Mouse (Mus musculus): ENCODE results near the gene Rac2. TPM values are rescaled to one million over a fixed set of nuclear protein-coding genes. Genes with fewer than 3 reads are reported as not detected.

Gene Rac2
- polyA plus RNA-seq, 1 experiment: 1,833 TPM

DNA sequence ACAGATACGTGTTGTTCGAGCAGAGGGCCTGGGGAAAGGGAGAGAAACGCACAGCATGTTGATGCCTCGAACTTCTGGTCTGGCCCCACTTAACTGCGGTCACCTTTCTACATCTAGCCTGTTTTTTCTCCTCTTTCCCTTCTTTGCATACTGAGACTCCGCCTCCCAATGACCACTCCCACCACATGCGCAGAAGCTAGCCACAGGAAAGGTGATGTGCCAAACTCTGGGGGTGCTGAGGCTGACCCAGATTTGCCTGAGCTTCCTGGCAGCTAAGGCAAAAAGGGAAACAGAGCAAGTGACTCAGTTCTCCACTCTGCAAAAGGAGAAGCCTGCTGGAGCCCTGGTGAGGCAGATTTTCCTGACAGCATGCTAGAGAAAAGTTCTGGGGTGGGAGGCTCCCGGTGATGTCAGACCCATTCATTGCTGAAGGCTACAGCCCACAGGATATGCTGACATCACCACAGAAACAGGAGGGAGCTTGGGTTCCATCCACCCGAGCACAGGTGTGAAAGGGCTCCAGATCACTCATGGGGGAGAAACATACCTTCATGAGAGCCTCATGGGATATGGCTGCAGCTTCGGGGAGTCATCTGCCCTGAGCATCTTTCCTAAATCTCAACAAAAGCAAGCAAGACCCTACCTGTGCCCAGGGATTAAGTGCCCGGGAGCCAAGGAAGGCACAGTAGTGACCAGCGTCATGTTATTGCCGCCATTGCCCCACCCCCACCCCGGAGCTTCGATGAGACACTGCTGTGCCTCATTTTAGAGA, 19.3 kb upstream of the Rac2 start:
- 30% methylated on average over 15 of the region's 15 CpGs for WGBS
- no peaks in the 10 kb centered on the region for H3K27me3 ChIP-seq (ENCODE audit: control insufficient read depth, insufficient read depth, low read length)
- H3K4me1 ChIP-seq (replicated peaks; ENCODE audit: control insufficient read depth, insufficient read depth, low read length): peaks cover 54% of the 10 kb centered on the region
- DNase-seq: no peak
- TF ChIP-seq CTCF (IDR thresholded peaks at IDR 0.05; ENCODE audit: borderline replicate concordance, control insufficient read depth, extremely low read depth, insufficient read depth, low read length, poor library complexity) (no peak), POLR2A (IDR thresholded peaks at IDR 0.05; ENCODE audit: control insufficient read depth, extremely low read depth, insufficient read depth, low read length, poor library complexity) (no peak)
- no peak overlapping the region for H3K4me3 ChIP-seq (ENCODE audit: control insufficient read depth, insufficient read depth, low read length)
- no peaks in the 10 kb centered on the region for H3K36me3 ChIP-seq (ENCODE audit: control insufficient read depth, insufficient read depth, low read length)
- peak overlapping the region; percentile 19; the same call in 1 of the 2 replicates for H3K27ac ChIP-seq (ENCODE audit: control insufficient read depth, insufficient read depth, low read length)

DNA sequence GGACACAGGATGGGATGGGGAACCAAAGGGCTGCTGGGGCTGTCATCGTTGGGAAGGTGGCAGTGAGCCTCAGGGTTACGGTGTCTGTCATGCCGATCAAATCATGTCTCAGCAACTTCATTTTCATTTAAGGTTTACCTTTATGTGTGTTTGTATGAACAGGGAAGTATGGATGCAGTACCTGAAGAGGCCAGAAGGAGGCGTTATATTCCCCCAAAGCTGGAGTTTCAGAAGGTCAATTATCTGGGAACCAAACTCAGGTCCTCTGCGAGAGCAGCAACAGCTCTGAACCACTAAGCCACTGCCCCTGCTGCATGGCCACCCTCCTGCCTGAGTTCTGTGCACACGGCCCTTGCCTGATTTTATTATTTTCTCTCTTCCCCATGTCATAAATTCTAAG, 18.2 kb upstream of the Rac2 start:
- WGBS: 90% methylated on average over 6 of the region's 6 CpGs
- H3K4me3 ChIP-seq (ENCODE audit: control insufficient read depth, insufficient read depth, low read length): no peak overlapping the region
- TF ChIP-seq POLR2A (IDR thresholded peaks at IDR 0.05; ENCODE audit: control insufficient read depth, extremely low read depth, insufficient read depth, low read length, poor library complexity) (no peak), CTCF (IDR thresholded peaks at IDR 0.05; ENCODE audit: borderline replicate concordance, control insufficient read depth, extremely low read depth, insufficient read depth, low read length, poor library complexity) (no peak)

DNA sequence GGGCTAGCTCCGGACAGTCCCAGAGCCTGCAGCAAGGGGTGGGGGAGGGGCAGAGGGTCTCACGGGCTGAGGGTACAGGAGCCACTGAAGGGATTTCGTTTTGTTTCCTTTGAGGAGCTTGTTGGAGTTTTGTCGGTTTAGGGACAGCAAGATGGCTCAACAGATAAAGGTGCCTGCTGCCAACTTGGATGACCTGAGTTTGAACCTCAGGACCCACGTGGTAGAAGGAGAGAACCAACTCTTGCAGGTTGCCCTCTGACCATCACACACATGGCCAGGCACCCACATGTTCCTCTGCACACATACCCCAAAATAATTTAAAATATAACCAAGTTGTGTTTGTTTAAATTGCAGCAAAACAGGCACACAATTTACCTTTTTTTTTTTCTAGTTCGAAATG, 17.4 kb upstream of the Rac2 start:
- no peak for TF ChIP-seq CTCF (IDR thresholded peaks at IDR 0.05; ENCODE audit: borderline replicate concordance, control insufficient read depth, extremely low read depth, insufficient read depth, low read length, poor library complexity)
- TF ChIP-seq POLR2A (IDR thresholded peaks at IDR 0.05; ENCODE audit: control insufficient read depth, extremely low read depth, insufficient read depth, low read length, poor library complexity): no peak
- no peaks in the 10 kb centered on the region for H3K27me3 ChIP-seq (ENCODE audit: control insufficient read depth, insufficient read depth, low read length)
- H3K27ac ChIP-seq (ENCODE audit: control insufficient read depth, insufficient read depth, low read length): no peak overlapping the region
- peaks cover 42% of the 10 kb centered on the region for H3K4me1 ChIP-seq (replicated peaks; ENCODE audit: control insufficient read depth, insufficient read depth, low read length)
- DNase-seq: no peak
- WGBS: 69% methylated on average over 6 of the region's 6 CpGs
- H3K4me3 ChIP-seq (ENCODE audit: control insufficient read depth, insufficient read depth, low read length): no peak overlapping the region
- H3K36me3 ChIP-seq (ENCODE audit: control insufficient read depth, insufficient read depth, low read length): no peaks in the 10 kb centered on the region

More for the DNA sequence above, 18.2 kb upstream of the Rac2 start:
- no peak for DNase-seq
- Histone ChIP-seq H3K27me3 (ENCODE audit: control insufficient read depth, insufficient read depth, low read length) (no peaks in the 10 kb centered on the region), H3K36me3 (ENCODE audit: control insufficient read depth, insufficient read depth, low read length) (no peaks in the 10 kb centered on the region), H3K27ac (ENCODE audit: control insufficient read depth, insufficient read depth, low read length) (no peak overlapping the region), H3K4me1 (replicated peaks; ENCODE audit: control insufficient read depth, insufficient read depth, low read length) (peaks cover 46% of the 10 kb centered on the region)

DNA sequence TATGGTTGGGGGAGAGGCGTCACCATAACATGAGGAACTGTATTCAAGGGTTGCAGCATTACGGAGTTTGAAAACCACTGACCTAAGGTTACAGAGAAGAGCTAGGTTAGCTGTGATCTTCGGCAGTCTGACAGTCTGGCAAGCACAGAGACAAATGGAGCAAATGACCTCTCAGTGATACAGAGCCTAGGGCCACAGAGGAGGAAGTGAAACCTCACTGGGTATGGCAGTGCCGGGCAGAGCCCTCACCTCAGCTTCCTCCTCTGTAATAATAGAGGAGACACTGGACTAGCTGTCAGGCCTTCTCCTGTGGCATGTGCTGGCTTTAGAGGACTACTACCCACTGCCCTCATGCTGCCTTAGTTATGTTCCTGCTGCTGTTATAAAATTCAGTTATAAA, 16.3 kb upstream of the Rac2 start:
- no peak for TF ChIP-seq POLR2A (IDR thresholded peaks at IDR 0.05; ENCODE audit: control insufficient read depth, extremely low read depth, insufficient read depth, low read length, poor library complexity)
- TF ChIP-seq CTCF (IDR thresholded peaks at IDR 0.05; ENCODE audit: borderline replicate concordance, control insufficient read depth, extremely low read depth, insufficient read depth, low read length, poor library complexity): no peak
- Histone ChIP-seq H3K27ac (ENCODE audit: control insufficient read depth, insufficient read depth, low read length) (no peak overlapping the region), H3K4me3 (ENCODE audit: control insufficient read depth, insufficient read depth, low read length) (no peak overlapping the region), H3K27me3 (ENCODE audit: control insufficient read depth, insufficient read depth, low read length) (no peaks in the 10 kb centered on the region), H3K36me3 (ENCODE audit: control insufficient read depth, insufficient read depth, low read length) (no peaks in the 10 kb centered on the region), H3K4me1 (replicated peaks; ENCODE audit: control insufficient read depth, insufficient read depth, low read length) (peaks cover 33% of the 10 kb centered on the region)
- no peak for DNase-seq
- 68% methylated on average over 4 of the region's 4 CpGs for WGBS

DNA sequence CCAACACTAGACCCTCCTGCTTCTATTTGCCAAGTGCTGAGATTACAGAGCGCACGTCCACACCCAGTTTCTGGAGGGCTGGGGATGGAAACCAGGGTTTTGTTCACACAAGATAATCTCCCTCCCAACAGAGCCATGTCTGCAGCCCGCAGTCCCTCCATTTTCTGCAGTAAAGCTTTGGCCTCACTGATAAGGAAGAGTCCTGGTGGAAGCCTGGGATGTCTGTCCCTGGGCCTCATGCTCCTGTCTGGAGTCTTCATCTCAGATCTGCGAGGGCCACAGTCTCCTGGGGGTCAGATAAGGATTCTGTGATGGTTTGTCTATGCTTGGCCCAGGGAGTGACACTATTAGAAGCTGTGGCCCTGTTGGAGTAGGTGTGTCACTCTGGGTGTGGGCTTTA, 15.5 kb upstream of the Rac2 start:
- Histone ChIP-seq H3K27me3 (ENCODE audit: control insufficient read depth, insufficient read depth, low read length) (no peaks in the 10 kb centered on the region), H3K4me3 (ENCODE audit: control insufficient read depth, insufficient read depth, low read length) (no peak overlapping the region), H3K36me3 (ENCODE audit: control insufficient read depth, insufficient read depth, low read length) (no peaks in the 10 kb centered on the region), H3K4me1 (replicated peaks; ENCODE audit: control insufficient read depth, insufficient read depth, low read length) (peaks cover 35% of the 10 kb centered on the region), H3K27ac (ENCODE audit: control insufficient read depth, insufficient read depth, low read length) (no peak overlapping the region)
- DNase-seq: no peak
- TF ChIP-seq POLR2A (IDR thresholded peaks at IDR 0.05; ENCODE audit: control insufficient read depth, extremely low read depth, insufficient read depth, low read length, poor library complexity) (no peak), CTCF (IDR thresholded peaks at IDR 0.05; ENCODE audit: borderline replicate concordance, control insufficient read depth, extremely low read depth, insufficient read depth, low read length, poor library complexity) (no peak)
- 92% methylated on average over 4 of the region's 4 CpGs for WGBS

DNA sequence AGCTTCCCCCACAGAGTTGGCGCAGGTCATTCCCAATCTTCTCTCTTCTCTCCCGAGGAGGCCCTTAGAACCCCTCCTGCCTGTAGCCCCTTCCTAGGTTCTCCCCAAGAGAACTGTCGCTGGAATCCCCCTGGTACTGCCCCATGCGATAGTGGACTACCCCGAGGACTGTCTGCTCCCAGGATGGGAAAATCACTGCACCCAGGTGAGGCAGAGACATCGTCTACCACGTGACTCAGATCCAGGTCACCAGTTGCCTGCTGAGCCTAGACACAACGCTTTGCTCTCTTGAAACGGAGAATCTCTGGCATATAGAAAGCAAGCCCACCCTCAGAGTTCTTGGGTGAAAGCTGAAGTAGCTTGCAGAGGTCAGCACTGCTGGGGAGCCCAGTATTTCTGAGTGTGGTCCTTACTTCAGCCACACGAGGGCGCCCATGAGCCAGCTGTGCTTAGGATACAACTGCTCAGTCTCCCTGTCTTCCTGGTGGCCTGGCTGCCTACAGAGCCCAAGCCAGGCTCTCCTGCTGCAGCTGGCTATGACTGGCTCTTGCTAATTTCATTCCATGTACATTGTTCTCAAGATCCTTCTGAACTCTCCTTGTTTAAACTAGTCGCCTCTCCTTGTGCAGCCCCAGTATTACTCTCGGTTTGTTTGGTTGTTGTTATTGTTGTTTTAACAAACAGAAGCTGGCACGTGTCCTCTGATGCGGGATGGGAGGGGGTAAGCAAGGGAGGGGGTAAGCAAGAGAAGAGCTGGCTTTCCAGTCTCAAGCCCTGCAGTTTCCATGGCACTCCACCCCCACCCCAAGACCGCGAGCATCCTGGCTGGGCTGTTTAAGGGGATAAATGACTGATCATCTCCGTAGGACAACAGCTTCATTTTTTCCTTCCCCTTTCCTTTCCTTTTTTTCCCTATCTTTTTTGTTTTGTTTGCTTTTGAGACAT, 14.7 kb upstream of the Rac2 start:
- Histone ChIP-seq H3K36me3 (ENCODE audit: control insufficient read depth, insufficient read depth, low read length) (no peaks in the 10 kb centered on the region), H3K4me1 (replicated peaks; ENCODE audit: control insufficient read depth, insufficient read depth, low read length) (peaks cover 28% of the 10 kb centered on the region), H3K27ac (ENCODE audit: control insufficient read depth, insufficient read depth, low read length) (no peak overlapping the region), H3K4me3 (ENCODE audit: control insufficient read depth, insufficient read depth, low read length) (no peak overlapping the region), H3K27me3 (ENCODE audit: control insufficient read depth, insufficient read depth, low read length) (no peaks in the 10 kb centered on the region)
- DNase-seq: peak; percentile 86
- TF ChIP-seq CTCF (IDR thresholded peaks at IDR 0.05; ENCODE audit: borderline replicate concordance, control insufficient read depth, extremely low read depth, insufficient read depth, low read length, poor library complexity) (peak; percentile 87), POLR2A (IDR thresholded peaks at IDR 0.05; ENCODE audit: control insufficient read depth, extremely low read depth, insufficient read depth, low read length, poor library complexity) (no peak)
- 65% methylated on average over 18 of the region's 18 CpGs for WGBS

Data from thymus, adult 2 months (tissue).